Mouse (Mus musculus): ENCODE measurements around the gene Olfr1284. TPM values are rescaled to one million over a fixed set of nuclear protein-coding genes. Genes with fewer than 3 reads are reported as not detected.
"Not testable (repeated sequence)": the region's sequence is repeated elsewhere in the genome, so short reads cannot be mapped to it uniquely, and the experiment has no call there.

Gene Olfr1284
- polyA plus RNA-seq (2015; fragmentation: Nextera tagmentation; extraction: Ambion mirVana): not detected in 2 replicates

DNA sequence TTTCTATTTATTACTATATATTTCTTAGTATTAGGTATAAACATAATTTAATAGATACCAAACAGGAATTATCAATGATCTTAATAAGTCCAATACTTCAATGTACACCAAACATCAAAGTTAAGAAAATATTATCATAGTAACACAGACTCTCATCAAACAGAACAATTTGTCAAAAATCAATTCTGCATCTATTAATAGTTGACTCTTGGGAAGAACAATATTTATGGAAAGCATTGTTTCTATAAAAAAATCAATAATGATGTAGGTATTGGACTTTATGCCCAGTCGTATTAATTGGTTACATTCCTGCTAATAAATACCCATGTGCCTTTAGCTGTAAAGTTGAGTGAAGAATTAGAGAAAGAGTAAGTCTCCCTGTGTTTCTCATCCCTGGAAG lies at the start of gene Olfr1284:
Gene Olfr1284 (plus strand): TSS at position 301 of the 400 bp plus-strand sequence.
- Histone ChIP-seq H3K36me3 (ENCODE audit: insufficient read depth, low read length) (no peaks in the 10 kb centered on the region), H3K27me3 (ENCODE audit: insufficient read depth, low read length) (no peaks in the 10 kb centered on the region), H3K4me3 (replicated peaks; ENCODE audit: low read depth, low read length) (no peak within 1 kb of the TSS), H3K4me2 (ENCODE audit: low read length) (no peak within 1 kb of the TSS), H3K4me1 (replicated peaks; ENCODE audit: insufficient read depth, low read length) (no peaks in the 10 kb centered on the region), H3K9ac (ENCODE audit: low read depth, low read length) (no peak within 1 kb of the TSS), H3K27ac (no peak within 1 kb of the TSS), H3K9me3 (replicated peaks; ENCODE audit: low read length) (no peaks in the 10 kb centered on the region)
- WGBS: 92% methylated on average over 1 of the region's 1 CpGs
- no peak for DNase-seq (ENCODE audit: low spot score)
- ATAC-seq (replicated peaks; ENCODE audit: low FRiP score, low read depth): no peak
- TF ChIP-seq CTCF (IDR thresholded peaks at IDR 0.05; ENCODE audit: low read depth): no peak

- Histone ChIP-seq H3K9me3 (replicated peaks; ENCODE audit: low read length) (no peaks in the 10 kb centered on the region), H3K4me3 (replicated peaks; ENCODE audit: low read depth, low read length) (no peak within 1 kb of the TSS), H3K4me2 (ENCODE audit: low read length) (no peak within 1 kb of the TSS), H3K27ac (no peak within 1 kb of the TSS), H3K36me3 (ENCODE audit: insufficient read depth, low read length) (no peaks in the 10 kb centered on the region), H3K27me3 (ENCODE audit: insufficient read depth, low read length) (no peaks in the 10 kb centered on the region), H3K9ac (ENCODE audit: low read depth, low read length) (no peak within 1 kb of the TSS), H3K4me1 (replicated peaks; ENCODE audit: insufficient read depth, low read length) (no peaks in the 10 kb centered on the region)
- WGBS: 75% methylated on average over 2 of the region's 2 CpGs
- no peak for DNase-seq (ENCODE audit: low spot score)
- no peak for ATAC-seq (replicated peaks; ENCODE audit: low FRiP score, low read depth)
- TF ChIP-seq CTCF (IDR thresholded peaks at IDR 0.05; ENCODE audit: low read depth): no peak
Measured at GRCm38 (mm10) chr2:111326220-111326619, 49.1 kb upstream of the Olfr1284 start, which contains the start of gene Olfr1281. Gene Olfr1281, plus strand, starts transcription at chr2:111326520.

- not testable (repeated sequence) for H3K4me1 ChIP-seq (replicated peaks; ENCODE audit: insufficient read depth, low read length); H3K4me2 ChIP-seq (ENCODE audit: low read length); DNase-seq (ENCODE audit: low spot score); H3K27ac ChIP-seq; ATAC-seq (replicated peaks; ENCODE audit: low FRiP score, low read depth); H3K27me3 ChIP-seq (ENCODE audit: insufficient read depth, low read length); H3K9ac ChIP-seq (ENCODE audit: low read depth, low read length); H3K4me3 ChIP-seq (replicated peaks; ENCODE audit: low read depth, low read length); H3K36me3 ChIP-seq (ENCODE audit: insufficient read depth, low read length); H3K9me3 ChIP-seq (replicated peaks; ENCODE audit: low read length)
- WGBS: 88% methylated on average over 5 of the region's 5 CpGs
Measured at GRCm38 (mm10) chr2:111333721-111334120, 41.6 kb upstream of the Olfr1284 start.

DNA sequence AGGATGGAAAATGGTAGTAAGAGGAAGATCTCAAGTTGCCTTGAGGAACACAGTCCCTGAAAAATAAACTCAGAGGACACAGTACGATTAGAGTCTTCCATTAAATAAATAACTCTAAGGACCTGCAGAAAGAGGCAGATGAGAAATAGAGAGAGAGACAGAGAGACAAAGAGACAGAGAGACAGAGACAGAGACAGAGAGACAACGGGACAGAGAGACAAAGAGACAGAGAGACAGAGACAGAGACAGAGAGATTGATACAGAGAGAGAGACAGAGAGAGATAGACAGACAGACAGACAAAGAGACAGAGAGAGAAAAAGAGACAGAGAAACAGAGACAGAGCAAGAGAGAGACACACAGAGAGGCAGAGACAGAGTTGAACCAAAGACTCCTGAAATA lies 39.3 kb upstream of the Olfr1284 start, which contains the start of gene Olfr1282:
Gene Olfr1282 (minus strand): TSS at position 101 of the 400 bp plus-strand sequence.
- TF ChIP-seq CTCF (IDR thresholded peaks at IDR 0.05; ENCODE audit: low read depth): no peak
- H3K4me3 ChIP-seq (replicated peaks; ENCODE audit: low read depth, low read length): no peak within 1 kb of the TSS
- no peaks in the 10 kb centered on the region for H3K27me3 ChIP-seq (ENCODE audit: insufficient read depth, low read length)
- ATAC-seq (replicated peaks; ENCODE audit: low FRiP score, low read depth): no peak
- no peaks in the 10 kb centered on the region for H3K36me3 ChIP-seq (ENCODE audit: insufficient read depth, low read length)
- H3K9me3 ChIP-seq (replicated peaks; ENCODE audit: low read length): no peaks in the 10 kb centered on the region
- WGBS: 74% methylated on average over 2 of the region's 2 CpGs
- no peaks in the 10 kb centered on the region for H3K4me1 ChIP-seq (replicated peaks; ENCODE audit: insufficient read depth, low read length)
- no peak within 1 kb of the TSS for H3K4me2 ChIP-seq (ENCODE audit: low read length)
- no peak for DNase-seq (ENCODE audit: low spot score)
- H3K9ac ChIP-seq (ENCODE audit: low read depth, low read length): no peak within 1 kb of the TSS
- H3K27ac ChIP-seq: no peak within 1 kb of the TSS

DNA sequence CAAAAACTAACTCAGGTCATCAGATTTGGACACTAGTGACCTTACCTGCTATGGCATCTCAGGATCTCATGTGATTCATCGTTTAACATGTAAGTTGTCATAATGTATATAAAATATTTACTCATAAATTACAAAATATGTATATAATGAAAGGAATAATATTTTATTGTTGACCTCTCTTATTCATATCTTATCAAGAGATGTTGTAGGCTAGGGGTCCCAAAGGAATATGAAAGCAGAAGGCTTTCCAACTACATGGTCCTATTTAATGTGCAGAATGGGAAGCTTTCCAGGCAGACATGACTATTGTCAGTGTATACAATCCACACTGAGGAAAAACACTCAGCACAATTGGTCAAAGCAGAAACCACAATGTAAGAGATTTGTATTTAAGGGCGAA lies 8.8 kb upstream of the Olfr1284 start, which contains the start of gene Olfr1283:
Gene Olfr1283 (plus strand): TSS at position 301 of the 400 bp plus-strand sequence.
- no peaks in the 10 kb centered on the region for H3K27me3 ChIP-seq (ENCODE audit: insufficient read depth, low read length)
- H3K4me3 ChIP-seq (replicated peaks; ENCODE audit: low read depth, low read length): no peak within 1 kb of the TSS
- no peak for ATAC-seq (replicated peaks; ENCODE audit: low FRiP score, low read depth)
- no peaks in the 10 kb centered on the region for H3K36me3 ChIP-seq (ENCODE audit: insufficient read depth, low read length)
- WGBS: 73% methylated on average over 2 of the region's 2 CpGs
- no peak within 1 kb of the TSS for H3K4me2 ChIP-seq (ENCODE audit: low read length)
- TF ChIP-seq CTCF (IDR thresholded peaks at IDR 0.05; ENCODE audit: low read depth): no peak
- no peak within 1 kb of the TSS for H3K27ac ChIP-seq
- no peaks in the 10 kb centered on the region for H3K4me1 ChIP-seq (replicated peaks; ENCODE audit: insufficient read depth, low read length)
- no peak within 1 kb of the TSS for H3K9ac ChIP-seq (ENCODE audit: low read depth, low read length)
- H3K9me3 ChIP-seq (replicated peaks; ENCODE audit: low read length): no peaks in the 10 kb centered on the region
- no peak for DNase-seq (ENCODE audit: low spot score)

DNA sequence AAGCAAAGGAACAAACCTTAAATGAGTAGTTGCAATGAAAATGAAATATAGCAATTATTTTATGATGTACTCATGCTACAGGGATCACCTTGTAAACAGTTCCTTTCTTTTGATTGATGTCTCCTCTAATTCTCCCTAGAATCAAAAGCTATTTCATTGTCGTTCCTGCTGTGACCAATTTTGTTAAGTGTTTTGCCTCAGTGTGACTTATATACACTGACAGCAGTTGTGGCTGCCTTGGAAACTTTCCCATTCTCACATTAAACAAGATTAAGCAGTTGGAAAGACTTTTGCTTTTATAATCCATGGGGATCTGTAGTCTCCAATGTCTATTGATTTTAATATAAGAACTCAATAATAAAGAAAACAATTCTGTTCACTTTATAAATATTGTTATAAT lies 47.6 kb downstream of the Olfr1284 start, which contains the start of gene Olfr1286:
Gene Olfr1286 (minus strand): TSS at position 185 of the 400 bp plus-strand sequence.
- ATAC-seq (replicated peaks; ENCODE audit: low FRiP score, low read depth) (no peak), DNase-seq (ENCODE audit: low spot score) (no peak)
- H3K4me2 ChIP-seq (ENCODE audit: low read length): no peak within 1 kb of the TSS
- no peak for TF ChIP-seq CTCF (IDR thresholded peaks at IDR 0.05; ENCODE audit: low read depth)
- no peaks in the 10 kb centered on the region for H3K4me1 ChIP-seq (replicated peaks; ENCODE audit: insufficient read depth, low read length)
- no peaks in the 10 kb centered on the region for H3K36me3 ChIP-seq (ENCODE audit: insufficient read depth, low read length)
- H3K27ac ChIP-seq: no peak within 1 kb of the TSS
- no peak within 1 kb of the TSS for H3K4me3 ChIP-seq (replicated peaks; ENCODE audit: low read depth, low read length)
- no peaks in the 10 kb centered on the region for H3K27me3 ChIP-seq (ENCODE audit: insufficient read depth, low read length)
- 43% methylated on average over 1 of the region's 1 CpGs for WGBS
- H3K9ac ChIP-seq (ENCODE audit: low read depth, low read length): no peak within 1 kb of the TSS
- H3K9me3 ChIP-seq (replicated peaks; ENCODE audit: low read length): no peaks in the 10 kb centered on the region

Other genes with a start within 250 kb of the Olfr1284 start
- not detected in 2 replicates for gene Gm15130, start 222.6 kb upstream of the Olfr1284 start, polyA plus RNA-seq (2015; fragmentation: Nextera tagmentation; extraction: Ambion mirVana)
- not detected in 2 replicates for gene 4930430A15Rik, start 145.9 kb upstream of the Olfr1284 start, polyA plus RNA-seq (2015; fragmentation: Nextera tagmentation; extraction: Ambion mirVana)
- gene Olfr1275, start 140.2 kb upstream of the Olfr1284 start, polyA plus RNA-seq (2015; fragmentation: Nextera tagmentation; extraction: Ambion mirVana): not detected in 2 replicates
- not detected in 2 replicates for gene Olfr1276, start 121.0 kb upstream of the Olfr1284 start, polyA plus RNA-seq (2015; fragmentation: Nextera tagmentation; extraction: Ambion mirVana)
- not detected in 2 replicates for gene Olfr1277, start 101.4 kb upstream of the Olfr1284 start, polyA plus RNA-seq (2015; fragmentation: Nextera tagmentation; extraction: Ambion mirVana)
- not detected in 2 replicates for gene Olfr1278, start 85.4 kb upstream of the Olfr1284 start, polyA plus RNA-seq (2015; fragmentation: Nextera tagmentation; extraction: Ambion mirVana)
- not detected in 2 replicates for gene Olfr1279, start 74.9 kb upstream of the Olfr1284 start, polyA plus RNA-seq (2015; fragmentation: Nextera tagmentation; extraction: Ambion mirVana)
- not detected in 2 replicates for gene Olfr1280, start 61.5 kb upstream of the Olfr1284 start, polyA plus RNA-seq (2015; fragmentation: Nextera tagmentation; extraction: Ambion mirVana)
- not detected in 2 replicates for gene Olfr1281, start 49.0 kb upstream of the Olfr1284 start, polyA plus RNA-seq (2015; fragmentation: Nextera tagmentation; extraction: Ambion mirVana)
- gene Olfr1282, start 39.4 kb upstream of the Olfr1284 start, polyA plus RNA-seq (2015; fragmentation: Nextera tagmentation; extraction: Ambion mirVana): not detected in 2 replicates
- gene Olfr1283, start 8.7 kb upstream of the Olfr1284 start, polyA plus RNA-seq (2015; fragmentation: Nextera tagmentation; extraction: Ambion mirVana): not detected in 2 replicates
- not detected in 2 replicates for gene Olfr1286, start 47.6 kb downstream of the Olfr1284 start, polyA plus RNA-seq (2015; fragmentation: Nextera tagmentation; extraction: Ambion mirVana)
- not detected in 2 replicates for gene Olfr1287, start 73.6 kb downstream of the Olfr1284 start, polyA plus RNA-seq (2015; fragmentation: Nextera tagmentation; extraction: Ambion mirVana)
- gene Olfr1288, start 98.6 kb downstream of the Olfr1284 start, polyA plus RNA-seq (2015; fragmentation: Nextera tagmentation; extraction: Ambion mirVana): not detected in 2 replicates
- gene Olfr1289, start 105.3 kb downstream of the Olfr1284 start, polyA plus RNA-seq (2015; fragmentation: Nextera tagmentation; extraction: Ambion mirVana): not detected in 2 replicates
- gene Olfr1290, start 118.3 kb downstream of the Olfr1284 start, polyA plus RNA-seq (2015; fragmentation: Nextera tagmentation; extraction: Ambion mirVana): not detected in 2 replicates
- gene Olfr1291-ps1, start 121.7 kb downstream of the Olfr1284 start, polyA plus RNA-seq (2015; fragmentation: Nextera tagmentation; extraction: Ambion mirVana): not detected in 2 replicates
- gene Olfr1293-ps, start 149.7 kb downstream of the Olfr1284 start, polyA plus RNA-seq (2015; fragmentation: Nextera tagmentation; extraction: Ambion mirVana): not detected in 2 replicates
- not detected in 2 replicates for gene Olfr1294, start 164.8 kb downstream of the Olfr1284 start, polyA plus RNA-seq (2015; fragmentation: Nextera tagmentation; extraction: Ambion mirVana)
- not detected in 2 replicates for gene Olfr1295, start 194.2 kb downstream of the Olfr1284 start, polyA plus RNA-seq (2015; fragmentation: Nextera tagmentation; extraction: Ambion mirVana)